Mouse (Mus musculus) layer of hippocampus, adult 11-12 months (tissue): ENCODE results near the gene Irf2.

ENCODE experiments used
- DNase-seq: peaks from one replicate; pipeline ENCODE4 v3.0.0; 2022; ENCODE audit warnings: low spot score

Irf2 gene

GRCm38 (mm10) chr8:46844371-46844973 is 104.9 kb downstream of the Irf2 start:
- no peak for DNase-seq

GRCm38 (mm10) chr8:46844974-46845774 is 105.6 kb downstream of the Irf2 start:
- DNase-seq = no peak

- no peak for DNase-seq
Observed at GRCm38 (mm10) chr8:46845891-46846290, 106.4 kb downstream of the Irf2 start.

- no peak for DNase-seq
Observed at GRCm38 (mm10) chr8:46846893-46847292, 107.4 kb downstream of the Irf2 start.

GRCm38 (mm10) chr8:46848011-46848641 is 108.6 kb downstream of the Irf2 start:
- no peak for DNase-seq

GRCm38 (mm10) chr8:46848931-46849330 is 109.4 kb downstream of the Irf2 start:
- no peak for DNase-seq

GRCm38 (mm10) chr8:46849458-46849857 is 109.9 kb downstream of the Irf2 start:
- DNase-seq = no peak

GRCm38 (mm10) chr8:46850258-46850897 is 110.8 kb downstream of the Irf2 start:
- DNase-seq = peak; percentile 34

- DNase-seq = peak; percentile 21
Observed at GRCm38 (mm10) chr8:46851560-46851959, 112.0 kb downstream of the Irf2 start.

GRCm38 (mm10) chr8:46852377-46852776 is 112.8 kb downstream of the Irf2 start:
- DNase-seq = peak; percentile 27

- no peak for DNase-seq
Observed at GRCm38 (mm10) chr8:46859164-46859846, 119.8 kb downstream of the Irf2 start.

GRCm38 (mm10) chr8:46859847-46860167 is 120.3 kb downstream of the Irf2 start:
- DNase-seq = no peak

- DNase-seq = no peak
Observed at GRCm38 (mm10) chr8:46862508-46862907, 123.0 kb downstream of the Irf2 start.

- no peak for DNase-seq
Observed at GRCm38 (mm10) chr8:46865428-46865827, 125.9 kb downstream of the Irf2 start.

GRCm38 (mm10) chr8:46867440-46867839 is 127.9 kb downstream of the Irf2 start:
- DNase-seq = no peak

GRCm38 (mm10) chr8:46868346-46869065 is 129.0 kb downstream of the Irf2 start:
- DNase-seq = no peak

GRCm38 (mm10) chr8:46869521-46869925 is 130.0 kb downstream of the Irf2 start:
- DNase-seq = no peak

GRCm38 (mm10) chr8:46871086-46871485 is 131.6 kb downstream of the Irf2 start:
- DNase-seq = no peak

GRCm38 (mm10) chr8:46875615-46876293 is 136.2 kb downstream of the Irf2 start:
- no peak for DNase-seq

GRCm38 (mm10) chr8:46881348-46881747 is 141.8 kb downstream of the Irf2 start:
- DNase-seq = no peak
